Mouse (Mus musculus) MEL (cell line): ENCODE data around the gene Fundc2. TPM values are rescaled to one million over a fixed set of nuclear protein-coding genes. Genes with fewer than 3 reads are reported as not detected.
A peak's percentile ranks its signal among the peaks of the same experiment; 100 is the strongest.

ENCODE experiments used
- DNase-seq: peaks from one replicate; pipeline ENCODE4 v3.0.0; 2011; ENCODE audit warnings: low read depth, low spot score
- H3K27ac ChIP-seq: 2 replicates; pipeline ENCODE4 v1.5.1; 2012; ENCODE audit warnings: low read depth, mild to moderate bottlenecking, control low read depth, low read length, moderate library complexity; ENCODE audit not compliant: control insufficient read depth
- H3K27me3 ChIP-seq, 2 experiments: fragments of 150-350 bp in 1 of 2; sonication (generic) in 1 of 2; 2 replicates each; pipeline ENCODE4 v1.6.1; 2012; ENCODE audit warnings: low read length in 2 of 2, mild to moderate bottlenecking in 2 of 2, improper control_type of control experiment in 1 of 2, moderate library complexity in 1 of 2; ENCODE audit not compliant: insufficient read depth in 2 of 2, control insufficient read depth in 1 of 2
- H3K36me3 ChIP-seq, 2 experiments: 2 replicates each; pipeline ENCODE4 v1.6.1; 2012 to 2014; ENCODE audit warnings: low read length in 2 of 2, improper control_type of control experiment in 1 of 2, inconsistent platforms in 1 of 2, mild to moderate bottlenecking in 1 of 2; ENCODE audit not compliant: insufficient read depth in 2 of 2, control insufficient read depth in 1 of 2
- H3K4me1 ChIP-seq, 2 experiments: fragments of 150-350 bp in 1 of 2; sonication (generic) in 1 of 2; 2 replicates each; pipeline ENCODE4 v1.6.1; 2012; ENCODE audit warnings: low read length in 2 of 2, improper control_type of control experiment in 1 of 2, mild to moderate bottlenecking in 1 of 2; ENCODE audit not compliant: insufficient read depth in 2 of 2, control insufficient read depth in 1 of 2
- H3K4me3 ChIP-seq, 2 experiments: fragments of 150-350 bp in 1 of 2; sonication (generic) in 1 of 2; 2 replicates each; pipeline ENCODE4 v1.5.1; 2012; ENCODE audit warnings: low read depth in 2 of 2, low read length in 2 of 2, mild to moderate bottlenecking in 2 of 2, moderate library complexity in 2 of 2, control low read depth in 1 of 2, improper control_type of control experiment in 1 of 2; ENCODE audit not compliant: control insufficient read depth in 1 of 2, insufficient read depth in 1 of 2
- H3K79me2 ChIP-seq: 2 replicates; pipeline ENCODE4 v1.6.1; 2012; ENCODE audit warnings: mild to moderate bottlenecking, low read length, moderate library complexity; ENCODE audit not compliant: control insufficient read depth, poor library complexity, insufficient read depth
- H3K9ac ChIP-seq: 2 replicates; pipeline ENCODE4 v1.6.1; 2012; ENCODE audit warnings: low read depth, mild to moderate bottlenecking, control low read depth, low read length, moderate library complexity; ENCODE audit not compliant: control insufficient read depth, poor library complexity, severe bottlenecking
- H3K9me3 ChIP-seq: fragments of 150-350 bp; sonication (generic); replicated peaks from 2 replicates; pipeline ENCODE4 v1.6.1; 2012; ENCODE audit warnings: mild to moderate bottlenecking, low read length, improper control_type of control experiment, moderate library complexity; ENCODE audit not compliant: insufficient read depth
- BHLHE40 ChIP-seq: IDR thresholded peaks from 2 replicates; pipeline ENCODE4 v1.6.1; 2012; ENCODE audit warnings: low read depth, mild to moderate bottlenecking, inconsistent platforms, low read length, improper control_type of control experiment, borderline replicate concordance
- CHD1 ChIP-seq: IDR thresholded peaks from 2 replicates; pipeline ENCODE4 v1.6.1; 2012; ENCODE audit warnings: low read depth, mild to moderate bottlenecking, inconsistent platforms, low read length, improper control_type of control experiment
- CHD2 ChIP-seq: IDR thresholded peaks from 2 replicates; pipeline ENCODE4 v1.6.1; 2011; ENCODE audit warnings: low read length, improper control_type of control experiment
- CTCF ChIP-seq, 3 experiments: IDR thresholded peaks in 2 of 3; conservative IDR thresholded peaks in 1 of 3; 2 replicates each; pipeline ENCODE4 v1.5.1; 2011 to 2012; ENCODE audit warnings: low read length in 3 of 3, low read depth in 2 of 3, mild to moderate bottlenecking in 2 of 3, improper control_type of control experiment in 1 of 3, inconsistent platforms in 1 of 3, mixed read lengths in 1 of 3, moderate library complexity in 1 of 3; ENCODE audit not compliant: control insufficient read depth in 1 of 3, insufficient read depth in 1 of 3, poor library complexity in 1 of 3, severe bottlenecking in 1 of 3
- E2F4 ChIP-seq: IDR thresholded peaks from 2 replicates; pipeline ENCODE4 v1.6.1; 2011; ENCODE audit warnings: low read depth, low read length, improper control_type of control experiment, borderline replicate concordance
- ELF1 ChIP-seq: IDR thresholded peaks from 2 replicates; pipeline ENCODE4 v1.6.1; 2014; ENCODE audit warnings: low read depth, mild to moderate bottlenecking, inconsistent platforms, low read length, improper control_type of control experiment, moderate library complexity
- EP300 ChIP-seq, 2 experiments: IDR thresholded peaks; 2 replicates each; pipeline ENCODE4 v1.6.1; 2011; ENCODE audit warnings: improper control_type of control experiment in 2 of 2, low read length in 2 of 2, low read depth in 1 of 2, mild to moderate bottlenecking in 1 of 2
- GABPA ChIP-seq: IDR thresholded peaks from 2 replicates; pipeline ENCODE4 v1.6.1; 2012; ENCODE audit warnings: low read depth, mild to moderate bottlenecking, inconsistent platforms, low read length, improper control_type of control experiment, moderate library complexity
- GATA1 ChIP-seq: IDR thresholded peaks from 2 replicates; pipeline ENCODE4 v1.6.1; 2011; ENCODE audit warnings: low read depth, low read length, improper control_type of control experiment
- HCFC1 ChIP-seq: IDR thresholded peaks from 2 replicates; pipeline ENCODE4 v1.6.1; 2012; ENCODE audit warnings: low read depth, mild to moderate bottlenecking, inconsistent platforms, low read length, improper control_type of control experiment, moderate library complexity
- JUND ChIP-seq: IDR thresholded peaks from 2 replicates; pipeline ENCODE4 v1.6.1; 2011; ENCODE audit warnings: low read depth, mild to moderate bottlenecking, improper control_type of control experiment, low read length
- KAT2A ChIP-seq: conservative IDR thresholded peaks from 2 replicates; pipeline ENCODE4 v1.6.1; 2012; ENCODE audit warnings: low read depth, low read length, improper control_type of control experiment, inconsistent platforms
- MAFK ChIP-seq: IDR thresholded peaks from 2 replicates; pipeline ENCODE4 v1.6.1; 2011; ENCODE audit warnings: low read depth, mild to moderate bottlenecking, low read length, improper control_type of control experiment, borderline replicate concordance
- MAZ ChIP-seq: IDR thresholded peaks from 2 replicates; pipeline ENCODE4 v1.6.1; 2012; ENCODE audit warnings: low read depth, mild to moderate bottlenecking, inconsistent platforms, low read length, improper control_type of control experiment
- MEF2A ChIP-seq: IDR thresholded peaks from 2 replicates; pipeline ENCODE4 v1.6.1; 2014; ENCODE audit warnings: low read depth, mild to moderate bottlenecking, inconsistent platforms, low read length, improper control_type of control experiment; ENCODE audit not compliant: poor library complexity, insufficient replicate concordance, severe bottlenecking; ENCODE audit errors: extremely low read depth
- MXI1 ChIP-seq: IDR thresholded peaks from 2 replicates; pipeline ENCODE4 v1.6.1; 2011; ENCODE audit warnings: mild to moderate bottlenecking, low read depth, low read length, improper control_type of control experiment
- MYB ChIP-seq: IDR thresholded peaks from 2 replicates; pipeline ENCODE4 v1.6.1; 2011; ENCODE audit warnings: mild to moderate bottlenecking, low read depth, low read length, improper control_type of control experiment
- MYC ChIP-seq: IDR thresholded peaks from 2 replicates; pipeline ENCODE4 v1.6.1; 2011; ENCODE audit warnings: low read depth, mild to moderate bottlenecking, low read length, improper control_type of control experiment, moderate library complexity
- NELFE ChIP-seq: IDR thresholded peaks from 2 replicates; pipeline ENCODE4 v1.6.1; 2011; ENCODE audit warnings: low read depth, low read length, improper control_type of control experiment
- NRF1 ChIP-seq: IDR thresholded peaks from 2 replicates; pipeline ENCODE4 v1.6.1; 2014; ENCODE audit warnings: low read depth, mild to moderate bottlenecking, inconsistent platforms, low read length, improper control_type of control experiment, moderate library complexity; ENCODE audit not compliant: poor library complexity, insufficient read depth, severe bottlenecking
- POLR2A ChIP-seq, 2 experiments: IDR thresholded peaks; 2 replicates each; pipeline ENCODE4 v1.6.1; 2011 to 2012; ENCODE audit warnings: low read length in 2 of 2, mild to moderate bottlenecking in 2 of 2, control low read depth in 1 of 2, improper control_type of control experiment in 1 of 2, low read depth in 1 of 2, moderate library complexity in 1 of 2; ENCODE audit not compliant: control insufficient read depth in 1 of 2, insufficient read depth in 1 of 2, poor library complexity in 1 of 2
- POLR2AphosphoS2 ChIP-seq: IDR thresholded peaks from 2 replicates; pipeline ENCODE4 v1.6.1; 2011; ENCODE audit warnings: low read length, improper control_type of control experiment
- POLR2AphosphoS5 ChIP-seq: IDR thresholded peaks from 2 replicates; pipeline ENCODE4 v1.6.1; 2012; ENCODE audit warnings: low read depth, borderline replicate concordance, mild to moderate bottlenecking, inconsistent platforms, low read length, moderate library complexity, mixed read lengths
- RAD21 ChIP-seq: IDR thresholded peaks from 2 replicates; pipeline ENCODE4 v1.6.1; 2011; ENCODE audit warnings: mild to moderate bottlenecking, low read depth, low read length, improper control_type of control experiment
- RCOR1 ChIP-seq: IDR thresholded peaks from 2 replicates; pipeline ENCODE4 v1.6.1; 2012; ENCODE audit warnings: low read depth, mild to moderate bottlenecking, inconsistent platforms, low read length, improper control_type of control experiment
- SIN3A ChIP-seq: IDR thresholded peaks from 2 replicates; pipeline ENCODE4 v1.6.1; 2012; ENCODE audit warnings: low read length, improper control_type of control experiment, inconsistent platforms
- SMC3 ChIP-seq: IDR thresholded peaks from 2 replicates; pipeline ENCODE4 v1.6.1; 2011; ENCODE audit warnings: low read depth, low read length, improper control_type of control experiment
- TAL1 ChIP-seq: IDR thresholded peaks from 2 replicates; pipeline ENCODE4 v1.6.1; 2012; ENCODE audit warnings: mild to moderate bottlenecking, inconsistent platforms, low read length, moderate library complexity, mixed read lengths
- TBP ChIP-seq: IDR thresholded peaks from 2 replicates; pipeline ENCODE4 v1.8.0; 2011; ENCODE audit warnings: low read depth, low read length, improper control_type of control experiment
- TCF12 ChIP-seq: IDR thresholded peaks from 2 replicates; pipeline ENCODE4 v1.6.1; 2014; ENCODE audit warnings: low read depth, mild to moderate bottlenecking, inconsistent platforms, low read length, improper control_type of control experiment, moderate library complexity
- UBTF ChIP-seq: IDR thresholded peaks from 2 replicates; pipeline ENCODE4 v1.6.1; 2012; ENCODE audit warnings: low read depth, mild to moderate bottlenecking, inconsistent platforms, low read length, improper control_type of control experiment, moderate library complexity, borderline replicate concordance; ENCODE audit not compliant: insufficient read depth
- USF1 ChIP-seq: IDR thresholded peaks from 2 replicates; pipeline ENCODE4 v1.6.1; 2014; ENCODE audit warnings: low read depth, mild to moderate bottlenecking, inconsistent platforms, low read length, improper control_type of control experiment, moderate library complexity
- ZC3H11A ChIP-seq: IDR thresholded peaks from 2 replicates; pipeline ENCODE4 v1.6.1; 2012; ENCODE audit warnings: low read depth, mild to moderate bottlenecking, inconsistent platforms, low read length, improper control_type of control experiment
- ZKSCAN1 ChIP-seq: IDR thresholded peaks from 2 replicates; pipeline ENCODE4 v1.6.1; 2012; ENCODE audit warnings: low read depth, mild to moderate bottlenecking, inconsistent platforms, low read length, improper control_type of control experiment, moderate library complexity
- ZMIZ1 ChIP-seq: IDR thresholded peaks from 2 replicates; pipeline ENCODE4 v1.6.1; 2012; ENCODE audit warnings: low read depth, mild to moderate bottlenecking, inconsistent platforms, low read length, improper control_type of control experiment, moderate library complexity
- ZNF384 ChIP-seq: IDR thresholded peaks from 2 replicates; pipeline ENCODE4 v1.6.1; 2012; ENCODE audit warnings: low read depth, mild to moderate bottlenecking, inconsistent platforms, low read length, improper control_type of control experiment
- polyA plus RNA-seq, 2 experiments: library from polyadenylated mRNA; stranded (reverse) in 1 of 2; unstranded in 1 of 2; fragments of >175 nt in 1 of 2; fragments of >200 nt in 1 of 2; gene quantifications; 2 replicates each; pipeline versions ENCODE4 v1.2.1 to v1.2.4; 2012; ENCODE audit warnings: low replicate concordance in 2 of 2, low read depth in 1 of 2; ENCODE audit not compliant: insufficient read length in 2 of 2, insufficient read depth in 1 of 2, missing spikeins in 1 of 2
- total RNA-seq: library from RNA; depleted of rRNA; stranded (reverse); fragments of 300-350 nt; gene quantifications from 2 replicates; pipeline ENCODE4 v1.2.3, GENCODE M21; 2012; rRNA removed

Gene Fundc2
- total RNA-seq (17.0 and 18.0 TPM in 2 replicates), polyA plus RNA-seq (10 to 100 TPM in 1 of 2 experiments, not detected in 1; 41.5 TPM)

GRCm38 (mm10) chrX:75382195-75382771 is at the start of gene Fundc2, which contains the start of gene F8:
Fundc2 (plus strand) TSS chrX:75382399.
F8 (minus strand) TSS chrX:75382615.
- H3K4me3 ChIP-seq: peak within 1 kb of the TSS; percentile 85 to 86
- peak within 1 kb of the TSS; percentile 97 for H3K27ac ChIP-seq
- H3K79me2 ChIP-seq: peaks cover 10% of the 10 kb centered on the region
- H3K9me3 ChIP-seq: no peaks in the 10 kb centered on the region
- peaks cover 3 to 4% of the 10 kb centered on the region in 2 experiments for H3K4me1 ChIP-seq
- no peaks in the 10 kb centered on the region for H3K27me3 ChIP-seq
- peaks cover 0 to 11% of the 10 kb centered on the region in 2 experiments; a peak in 2 of 4 replicates for H3K36me3 ChIP-seq
- peak; percentile 92 for DNase-seq
- H3K9ac ChIP-seq: peak within 1 kb of the TSS; percentile 97
- TF ChIP-seq HCFC1: peak; percentile 74
- peak; percentile 38; the same call in 1 of the 2 replicates for TF ChIP-seq NRF1
- peak; percentile 17 to 40; a peak in 2 of 4 replicates for TF ChIP-seq EP300 (IDR thresholded peaks at IDR 0.05; ENCODE audit: low read depth in 1 of 2, low read length in 2 of 2)
- peak; percentile 79 for TF ChIP-seq TBP
- TF ChIP-seq KAT2A: no peak; the same call in 1 of the 2 replicates
- TF ChIP-seq POLR2A (IDR thresholded peaks at IDR 0.05; ENCODE audit: control insufficient read depth in 1 of 2, insufficient read depth in 1 of 2, low read depth in 1 of 2, low read length in 2 of 2, poor library complexity in 1 of 2): peak; percentile 32 to 84; a peak in 3 of 4 replicates
- no peak; the same call in 1 of the 2 replicates for TF ChIP-seq MYC
- TF ChIP-seq POLR2AphosphoS5: no peak
- peak; percentile 32; the same call in 1 of the 2 replicates for TF ChIP-seq GATA1
- no peak for TF ChIP-seq ZNF384
- no peak for TF ChIP-seq CTCF (IDR thresholded peaks at IDR 0.05 in 2 of 3, conservative IDR thresholded peaks at IDR 0.05 in 1 of 3; ENCODE audit: control insufficient read depth in 1 of 3, insufficient read depth in 1 of 3, low read depth in 2 of 3, low read length in 3 of 3, poor library complexity in 1 of 3, severe bottlenecking in 1 of 3)
- no peak for TF ChIP-seq MAFK
- TF ChIP-seq CHD1: no peak
- no peak for TF ChIP-seq E2F4
- peak; percentile 69; the same call in 1 of the 2 replicates for TF ChIP-seq POLR2AphosphoS2
- TF ChIP-seq TCF12: peak; percentile 62
- TF ChIP-seq UBTF: no peak
- TF ChIP-seq MYB: peak; percentile 20; the same call in 1 of the 2 replicates
- peak; percentile 60 for TF ChIP-seq SIN3A
- no peak for TF ChIP-seq RAD21
- TF ChIP-seq TAL1: no peak
- peak; percentile 82 for TF ChIP-seq NELFE
- peak; percentile 27 for TF ChIP-seq MXI1
- no peak for TF ChIP-seq RCOR1
- TF ChIP-seq ZC3H11A: no peak
- TF ChIP-seq JUND: no peak
- TF ChIP-seq ZMIZ1: peak; percentile 84
- TF ChIP-seq SMC3: no peak
- peak; percentile 71; the same call in 1 of the 2 replicates for TF ChIP-seq ELF1
- peak; percentile 93 for TF ChIP-seq CHD2
- TF ChIP-seq MEF2A: no peak
- TF ChIP-seq USF1: peak; percentile 72
- TF ChIP-seq ZKSCAN1: no peak
- TF ChIP-seq BHLHE40: no peak
- TF ChIP-seq MAZ: peak; percentile 77; the same call in 1 of the 2 replicates
- no peak for TF ChIP-seq GABPA
